Mouse (Mus musculus) bone marrow, adult 2 months (tissue): Measurements from ENCODE around the gene Card6.

Experiments used
- CTCF ChIP-seq: fragments of 200-500 bp; IDR thresholded peaks from 2 replicates; pipeline ENCODE4 v1.5.1; 2011; ENCODE audit warnings: low read length, control low read depth; ENCODE audit not compliant: control insufficient read depth, insufficient read depth
- POLR2A ChIP-seq: fragments of 200-500 bp; IDR thresholded peaks from 2 replicates; pipeline ENCODE4 v1.6.1; 2011; ENCODE audit warnings: low read depth, mild to moderate bottlenecking, control low read depth, low read length, borderline replicate concordance; ENCODE audit not compliant: control insufficient read depth

DNA sequence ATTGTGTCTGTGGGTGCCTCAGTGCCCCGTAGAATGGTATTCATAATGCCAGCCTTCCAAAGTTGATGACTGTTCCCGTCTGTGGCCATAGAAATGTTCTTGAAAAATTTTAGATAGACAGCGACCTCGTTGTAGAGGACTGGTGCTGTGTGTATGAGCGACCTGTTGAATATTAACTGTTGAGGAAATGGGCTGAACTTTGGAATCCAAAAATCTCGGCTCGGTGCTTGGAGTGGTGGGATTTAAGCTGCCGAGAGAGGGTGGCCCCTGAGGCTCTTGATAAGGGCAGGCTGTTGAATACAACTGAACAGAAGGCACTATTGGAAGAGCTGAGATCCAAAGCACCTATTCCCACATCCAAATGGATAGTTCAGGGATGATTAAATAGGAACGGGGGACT is 46.3 kb upstream of the Card6 start:
- TF ChIP-seq POLR2A (no peak), CTCF (no peak)
